Mouse (Mus musculus) CD4-positive naive resting alpha-beta T cell, adult 76 days (primary cell): ENCODE measurements around the gene 1700001J03Rik. TPM values are rescaled to one million over a fixed set of nuclear protein-coding genes. Genes with fewer than 3 reads are reported as not detected.

Experiments used
- total RNA-seq: library from RNA; stranded (reverse); gene quantifications from one replicate; pipeline ENCODE4 v1.2.4, GENCODE M21; 2023

Gene 1700001J03Rik
- total RNA-seq = 3.6 TPM

GRCm38 (mm10) chr5:146185204-146185603 is at the start of gene 1700001J03Rik:
Gene 1700001J03Rik (minus strand): TSS chr5:146185304.

GRCm38 (mm10) chr5:146230864-146231654 is 46.0 kb upstream of the 1700001J03Rik start, which contains the start of gene Cdk8:
Gene Cdk8 (plus strand): TSS chr5:146231230.

GRCm38 (mm10) chr5:146220879-146221714 is 36.0 kb upstream of the 1700001J03Rik start, which contains the start of gene Rnf6:
Gene Rnf6 (minus strand): TSS chr5:146221555.

GRCm38 (mm10) chr5:146170621-146171020 is 14.5 kb downstream of the 1700001J03Rik start, which contains the start of gene Gm6309:
Gene Gm6309 (minus strand): TSS chr5:146170721.

GRCm38 (mm10) chr5:146160439-146160838 is 24.7 kb downstream of the 1700001J03Rik start, which contains the start of gene Gm5565:
Gene Gm5565 (minus strand): TSS chr5:146160539.

Other genes with a start within 250 kb of the 1700001J03Rik start
- gene Cyp3a25, start 175.7 kb downstream of the 1700001J03Rik start, total RNA-seq = not detected
- gene Cyp3a59, start 106.0 kb downstream of the 1700001J03Rik start, total RNA-seq = not detected
- gene Gm5565, start 24.8 kb downstream of the 1700001J03Rik start, total RNA-seq = not detected
- gene Gm6309, start 14.6 kb downstream of the 1700001J03Rik start, total RNA-seq = not detected
- 49.6 TPM for gene Rnf6, start 36.3 kb upstream of the 1700001J03Rik start, total RNA-seq
- gene Cdk8, start 45.9 kb upstream of the 1700001J03Rik start, total RNA-seq = 55.5 TPM
- gene Wasf3, start 199.7 kb upstream of the 1700001J03Rik start, total RNA-seq = not detected